Mouse (Mus musculus): ENCODE measurements around the gene Gm28308.

Gene Gm28308

DNA sequence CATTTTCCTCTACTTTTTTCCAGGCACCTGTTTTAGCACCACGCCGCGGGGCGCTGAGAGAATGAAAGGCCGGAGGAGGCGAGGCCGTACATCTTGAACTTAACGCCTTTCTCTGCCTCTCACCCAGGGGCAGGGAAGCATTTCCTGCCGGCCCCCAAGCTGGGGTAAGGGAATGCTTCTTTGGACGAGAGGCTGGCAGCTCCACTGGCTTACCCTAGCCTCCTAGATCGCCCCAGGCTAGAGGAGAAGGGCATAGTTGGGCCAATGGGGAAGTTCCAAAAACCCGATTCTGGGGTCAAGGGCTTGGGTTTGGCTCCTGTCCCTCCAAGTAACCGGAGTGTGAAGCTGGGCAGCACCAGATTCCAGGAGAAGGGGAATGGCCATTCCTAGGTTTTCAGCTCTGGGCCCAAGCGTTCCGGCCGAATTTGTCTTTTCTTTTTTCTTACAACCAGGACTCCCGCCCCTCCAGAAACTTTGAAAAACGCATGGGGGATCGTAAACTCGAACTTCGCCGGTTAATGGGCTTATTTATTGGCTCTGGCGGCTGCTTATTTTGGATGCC is 19.9 kb upstream of the Gm28308 start:
- no peak for DNase-seq (ENCODE audit: extremely low read depth, low read depth)

GRCm38 (mm10) chr6:52232568-52232965 is 19.4 kb upstream of the Gm28308 start:
- no peak for DNase-seq (ENCODE audit: extremely low read depth, low read depth)

DNA sequence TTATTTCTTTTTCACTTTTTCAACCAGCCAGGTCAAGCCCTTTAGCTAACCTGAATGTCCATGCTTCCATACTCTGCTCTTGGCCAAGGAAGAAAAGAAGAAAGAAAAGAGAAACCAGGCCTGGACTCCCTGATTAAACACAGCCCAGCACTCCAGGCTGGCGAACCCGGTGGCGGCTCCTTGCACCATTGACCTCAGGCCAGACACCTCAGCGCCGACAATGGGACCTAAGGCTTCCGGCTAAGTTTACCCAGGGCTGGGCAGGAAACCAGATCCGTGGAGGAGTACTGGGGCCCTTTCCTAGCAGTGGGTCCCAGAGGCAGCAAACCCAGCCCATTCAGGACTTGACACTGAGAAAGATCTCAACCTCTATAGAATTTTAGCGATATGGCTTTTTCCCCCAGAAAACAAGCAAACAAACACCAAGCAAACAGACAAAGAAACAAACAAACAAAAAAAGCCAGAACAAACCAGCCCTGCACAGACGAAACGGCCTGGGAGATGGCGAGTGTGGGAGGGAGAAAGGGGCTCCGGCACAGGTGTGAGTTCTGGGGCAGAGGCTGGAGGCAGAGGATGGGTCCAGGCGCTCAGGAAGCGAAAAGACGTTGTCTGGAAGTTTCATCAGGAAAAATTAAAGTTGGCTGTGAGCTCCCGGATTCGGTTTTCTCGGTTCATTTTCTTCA is 18.9 kb upstream of the Gm28308 start:
- no peak for DNase-seq (ENCODE audit: extremely low read depth, low read depth)

- DNase-seq (ENCODE audit: extremely low read depth, low read depth), result no peak
Measured at GRCm38 (mm10) chr6:52230516-52231165, 17.5 kb upstream of the Gm28308 start, which contains the start of gene Hoxa9. TSS of gene Hoxa9 (minus strand) at chr6:52231089.

- no peak for DNase-seq (ENCODE audit: extremely low read depth, low read depth)
Measured at GRCm38 (mm10) chr6:52229558-52230416, 16.6 kb upstream of the Gm28308 start.

DNA sequence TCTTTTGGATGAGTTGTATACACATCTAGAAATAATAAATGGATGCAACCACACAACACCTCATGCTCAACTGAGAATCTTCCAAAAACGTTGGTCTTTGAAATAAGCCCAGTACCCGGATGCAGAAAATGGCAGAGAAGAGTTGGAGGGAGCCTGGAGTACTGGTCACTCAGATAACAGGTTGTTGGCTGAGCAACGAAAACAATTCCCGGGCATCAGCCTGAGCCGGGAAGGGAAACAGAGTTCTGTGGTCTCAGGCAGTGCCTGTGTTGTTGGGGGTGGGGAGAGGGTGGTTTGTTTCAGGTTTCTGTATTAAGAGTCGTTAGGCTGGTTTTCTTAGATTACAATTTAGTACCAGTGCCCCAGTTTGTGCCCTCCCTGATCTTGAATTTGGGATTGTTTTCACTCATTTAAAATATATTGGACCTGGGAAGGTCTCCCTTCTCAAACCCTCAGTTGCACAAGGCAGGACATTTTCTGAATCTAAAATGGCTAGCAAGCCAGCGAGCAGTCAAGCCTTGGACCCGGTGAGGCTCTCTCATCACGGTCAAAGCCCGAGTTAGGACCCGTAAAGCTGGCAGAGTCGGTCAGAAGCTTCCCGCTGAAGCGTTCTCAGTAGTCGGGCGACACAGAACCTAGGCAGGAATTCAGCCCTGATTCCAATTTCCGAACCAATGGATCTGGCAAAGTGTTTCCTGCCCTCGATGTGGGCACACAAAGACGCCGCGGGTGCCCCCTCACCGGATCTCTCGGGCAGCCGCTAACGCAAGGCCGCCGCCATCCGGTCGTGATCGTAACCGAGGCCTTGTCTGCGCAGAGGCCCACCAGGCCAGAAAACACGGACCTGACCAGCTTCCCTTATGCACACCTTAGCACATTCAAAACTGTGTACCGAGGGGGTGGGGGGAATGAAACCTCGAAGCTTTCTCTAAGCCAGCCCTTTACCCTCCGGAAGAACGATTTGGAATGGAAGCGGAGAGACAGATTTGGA is 15.6 kb upstream of the Gm28308 start:
- DNase-seq (ENCODE audit: extremely low read depth, low read depth), result no peak

GRCm38 (mm10) chr6:52227470-52228222 is 14.5 kb upstream of the Gm28308 start:
- DNase-seq (ENCODE audit: extremely low read depth, low read depth), result no peak

DNA sequence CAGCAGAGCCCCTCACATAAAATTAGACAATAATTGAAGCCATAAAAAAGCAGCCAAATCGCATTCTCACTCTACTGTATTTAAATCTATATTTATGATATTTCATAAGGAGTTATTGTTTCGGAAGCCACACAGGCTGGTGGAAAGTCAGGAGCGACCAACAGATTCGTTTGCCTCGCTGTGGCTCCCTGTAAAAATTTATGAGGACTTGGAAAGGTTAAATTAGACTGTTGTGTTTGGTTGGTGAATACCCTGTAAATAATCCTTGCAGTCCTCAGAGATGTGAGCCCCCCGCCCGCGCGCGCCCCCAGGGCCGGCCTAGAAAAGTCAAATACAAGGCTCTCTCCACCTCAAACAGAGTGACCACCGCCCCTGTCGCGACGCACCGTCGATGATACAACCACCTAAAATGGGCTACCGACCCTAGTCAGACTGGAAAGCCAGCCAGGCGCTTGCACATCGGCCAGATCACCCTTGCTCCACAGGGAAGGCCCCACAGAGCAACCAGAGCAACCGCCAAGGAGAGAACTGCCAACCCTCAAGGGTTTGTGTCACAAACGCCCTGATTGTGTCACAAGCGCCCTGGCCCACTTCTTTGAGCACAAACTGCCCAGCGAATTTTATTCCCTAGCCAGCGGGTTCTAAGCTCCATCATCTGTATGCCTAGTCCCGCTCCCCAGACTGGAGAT is 13.6 kb upstream of the Gm28308 start:
- no peak for DNase-seq (ENCODE audit: extremely low read depth, low read depth)

- no peak for DNase-seq (ENCODE audit: extremely low read depth, low read depth)
Measured at GRCm38 (mm10) chr6:52225612-52226568, 12.8 kb upstream of the Gm28308 start.

DNA sequence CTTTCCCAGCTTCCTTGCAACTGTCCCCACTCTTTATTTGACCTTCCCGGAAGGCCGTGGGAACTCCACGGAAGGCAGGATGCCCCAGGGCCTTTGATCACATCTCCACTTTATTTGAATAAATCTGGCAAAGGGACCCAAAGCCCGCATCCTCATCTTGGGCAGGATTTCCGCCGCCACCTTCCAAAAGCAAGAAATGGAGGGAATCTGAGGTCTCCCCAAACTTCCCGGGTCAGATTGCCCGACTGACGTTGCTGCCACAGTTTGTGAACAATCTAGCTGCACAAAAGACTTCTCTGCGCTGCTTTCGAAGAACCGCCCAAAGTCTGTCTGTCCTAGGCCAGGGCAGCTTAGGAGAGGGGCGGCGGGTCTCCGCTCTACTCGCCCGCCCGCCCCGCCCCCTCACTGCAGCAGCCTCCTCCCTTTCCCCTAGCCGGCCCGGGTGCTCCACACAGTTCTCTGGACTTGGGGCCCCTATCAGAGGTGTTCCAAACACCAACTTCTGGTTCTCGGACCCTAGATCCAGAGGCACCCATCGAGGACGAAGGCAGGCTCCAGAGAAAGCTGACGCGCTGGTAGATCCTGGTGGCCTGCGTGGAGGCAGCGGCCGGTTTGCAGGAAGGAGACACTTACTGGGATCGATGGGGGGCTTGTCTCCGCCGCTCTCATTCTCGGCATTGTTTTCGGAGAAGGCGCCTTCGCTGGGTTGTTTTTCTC is 11.9 kb upstream of the Gm28308 start:
- DNase-seq (ENCODE audit: extremely low read depth, low read depth), result no peak

GRCm38 (mm10) chr6:52223939-52224760 is 11.0 kb upstream of the Gm28308 start:
- no peak for DNase-seq (ENCODE audit: extremely low read depth, low read depth)

GRCm38 (mm10) chr6:52222729-52223128 is 9.6 kb upstream of the Gm28308 start:
- DNase-seq (ENCODE audit: extremely low read depth, low read depth), result no peak

DNA sequence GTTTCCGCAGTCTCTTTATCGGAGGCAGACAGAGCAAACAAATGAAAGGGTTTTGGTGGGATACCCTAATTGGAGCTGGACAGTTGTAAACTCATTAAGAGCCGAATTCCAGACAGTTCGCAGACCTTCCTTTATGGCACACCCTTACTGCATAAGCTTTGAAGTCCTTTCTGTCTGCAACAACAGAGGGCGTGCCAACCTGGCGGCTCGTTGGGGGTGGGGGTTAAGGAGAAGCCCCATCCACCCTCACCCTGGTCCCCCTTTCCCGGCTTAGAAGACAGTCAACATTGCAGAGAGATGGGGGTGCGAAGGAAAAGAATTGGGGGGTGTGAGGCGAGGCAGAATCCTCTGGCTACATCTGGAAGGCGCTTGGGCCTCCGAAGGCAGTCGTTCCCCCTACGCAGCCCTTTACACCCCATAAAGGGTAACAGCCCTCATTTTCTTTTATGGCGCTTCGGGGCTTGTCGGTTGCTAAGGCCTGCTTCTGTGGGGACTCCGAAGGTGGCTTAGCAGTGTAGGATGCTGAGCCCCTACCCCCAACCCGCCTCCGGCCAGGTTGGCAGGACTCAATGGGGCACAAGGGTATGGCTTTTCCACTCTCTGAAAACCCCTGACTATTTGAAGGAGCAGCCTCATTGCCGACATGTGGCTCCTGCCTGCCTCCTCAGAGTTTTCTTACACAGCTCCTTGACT is 9.0 kb upstream of the Gm28308 start:
- DNase-seq (ENCODE audit: extremely low read depth, low read depth), result no peak

DNA sequence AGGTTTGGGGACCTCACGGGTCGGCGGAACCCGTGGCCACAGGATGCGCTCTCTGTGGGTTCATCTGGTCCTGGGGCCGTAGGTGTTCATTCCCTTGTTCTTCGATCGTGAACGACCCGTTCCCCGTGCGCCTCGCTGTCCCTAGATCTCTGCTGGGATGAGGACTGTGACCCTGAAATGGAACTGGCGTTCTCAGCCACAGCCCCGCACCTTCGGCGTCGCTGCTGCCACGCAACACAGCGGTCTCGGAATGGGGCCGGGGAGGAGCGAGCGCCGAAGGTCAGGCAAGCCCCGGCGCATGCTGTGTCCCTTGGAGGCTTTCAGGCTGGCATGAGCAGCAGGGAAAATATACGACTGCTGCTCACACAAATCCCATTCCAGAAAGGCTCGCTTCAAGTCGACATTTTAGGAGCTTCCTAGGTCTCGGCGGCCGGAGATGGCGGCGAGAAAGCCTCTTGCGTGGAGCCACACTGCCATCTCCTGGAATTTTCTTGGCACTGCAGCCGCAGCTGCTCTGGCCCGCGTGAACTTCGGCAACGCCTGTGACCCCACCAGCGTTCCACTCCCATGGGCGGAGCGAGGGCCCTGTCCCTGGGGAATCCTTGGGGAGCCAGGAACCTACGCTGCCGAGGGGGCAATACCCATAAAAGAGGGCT is 8.3 kb upstream of the Gm28308 start, which contains the start of gene Hoxa7:
Gene Hoxa7, minus strand, starts transcription at position 518 of the 656 bp plus-strand sequence.
- peak; percentile 53 for DNase-seq (ENCODE audit: extremely low read depth, low read depth)

DNA sequence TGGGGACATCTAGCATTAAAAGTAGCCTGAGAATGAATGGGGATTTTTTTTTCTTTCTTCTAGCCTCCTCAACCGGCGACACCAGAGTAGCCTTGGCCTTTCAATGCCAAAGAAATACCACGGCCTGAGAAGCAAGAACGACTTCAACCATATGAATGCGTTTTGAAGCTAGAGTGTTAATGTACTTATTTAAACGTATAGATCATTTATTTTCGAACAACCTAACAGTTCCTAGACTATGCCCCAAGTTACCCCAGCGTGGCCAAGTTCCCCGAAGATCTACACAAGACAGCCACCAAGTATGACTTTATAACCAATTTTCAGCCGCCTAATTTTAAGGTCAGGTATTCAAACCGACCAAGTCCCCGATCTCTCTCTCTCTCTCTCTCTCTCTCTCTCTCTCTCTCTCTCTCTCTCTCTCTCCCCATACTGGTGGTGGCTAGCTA is 7.7 kb upstream of the Gm28308 start:
- peak; percentile 10 for DNase-seq (ENCODE audit: extremely low read depth, low read depth)
